ENCODE assay signal across 14 mouse cellular contexts in genomic region chr2:71474345-71474744, GRCm38 (mm10). TPM values are rescaled to one million over a fixed set of nuclear protein-coding genes. Genes with fewer than 3 reads are reported as not detected.
DNase-seq lines count a peak whose midpoint lies in the region; ATAC-seq lines count a peak whose summit lies in the region.
"Had no signal": no experiment of that assay in that cellular context is flagged by ENCODE, and none has a peak within 500 bp of the region (broad histone marks: within the 10 kb centered on the region; RNA-seq: fewer than 3 reads in every experiment).

No protein-coding gene starts in this region.

- intact Hi-C loops in heart, postnatal 10 days (cut with DNase I), result no loop called here

- H3K27me3 ChIP-seq in heart, embryonic 12.5 days (replicated peaks), result no peaks in the 10 kb centered on the region
- no peaks in the 10 kb centered on the region for H3K27me3 ChIP-seq in intestine, embryonic 15.5 days (replicated peaks)

- no peak overlapping the region for H3K9ac ChIP-seq in heart, embryonic 12.5 days
- H3K9ac ChIP-seq in intestine, embryonic 15.5 days, result no peak overlapping the region

- no peak overlapping the region for H3K27ac ChIP-seq in heart, embryonic 12.5 days (ENCODE audit: poor library complexity, severe bottlenecking)
- no peak overlapping the region for H3K27ac ChIP-seq in intestine, embryonic 15.5 days

- ATAC-seq in heart, embryonic 12.5 days (ENCODE audit: insufficient number of reproducible peaks, low FRiP score), result no peak
- no peak for ATAC-seq in intestine, embryonic 15.5 days
- ATAC-seq: inflammation-experienced regulatory T-cells, adult 6 months had no signal

- peak; percentile 13 to 23 for DNase-seq in heart, postnatal 10 days
- peak; percentile 17 for DNase-seq in lung, postnatal 10 days
- no peak for DNase-seq in lung, postnatal 14 days
- peak; percentile 61 for DNase-seq in embryo, embryonic 10.5 days (ENCODE audit: low spot score)
- DNase-seq in mesoderm, embryonic 11.5 days (ENCODE audit: low read depth, low spot score), result peak; percentile 54
- DNase-seq in urinary bladder, adult 18-20 months (ENCODE audit: low spot score in 2 of 2), result no peak
- DNase-seq: cerebellum, adult 8-10 months; lung, postnatal 36 days; spleen, adult 18-20 months had no signal

- WGBS in heart, embryonic 12.5 days, result 48% methylated on average over 7 of the region's 7 CpGs
- WGBS in intestine, embryonic 15.5 days, result 43% methylated on average over 7 of the region's 7 CpGs

- no peak overlapping the region for H3K4me3 ChIP-seq in heart, embryonic 12.5 days
- H3K4me3 ChIP-seq in intestine, embryonic 15.5 days (replicated peaks), result no peak overlapping the region

- peaks cover 5% of the 10 kb centered on the region; the same call in 1 of the 2 replicates for H3K9me3 ChIP-seq in heart, embryonic 12.5 days (replicated peaks)
- H3K9me3 ChIP-seq in intestine, embryonic 15.5 days, result no peaks in the 10 kb centered on the region

- H3K36me3 ChIP-seq in heart, embryonic 12.5 days, result no peaks in the 10 kb centered on the region
- H3K36me3 ChIP-seq in intestine, embryonic 15.5 days, result no peaks in the 10 kb centered on the region

- H3K4me1 ChIP-seq in heart, embryonic 12.5 days (replicated peaks), result peaks cover 5% of the 10 kb centered on the region; the same call in 1 of the 2 replicates
- H3K4me1 ChIP-seq in intestine, embryonic 15.5 days (replicated peaks), result 0 out of 2 replicates have a peak, but pooled peaks cover 3% of the 10 kb centered on the region

- no peak overlapping the region for H3K4me2 ChIP-seq in heart, embryonic 12.5 days
- H3K4me2 ChIP-seq in intestine, embryonic 15.5 days (replicated peaks), result no peak overlapping the region
- H3K4me2 ChIP-seq: liver, embryonic 11.5 days had no signal

RNA-seq across cellular contexts. Expression of gene Metap1d, which starts 21.3 kb away (rescaled TPM):
- 10 to 100 TPM; 37.3 to 38.4 TPM for total RNA-seq in heart, postnatal 10 days (2021)
- polyA plus RNA-seq in heart, embryonic 12.5 days (2016; fragmentation: Nextera tagmentation; extraction: Ambion mirVana), result 35.6 and 35.8 TPM in 2 replicates
- 31.9 and 32.9 TPM in 2 replicates for polyA plus RNA-seq in intestine, embryonic 15.5 days (2015; fragmentation: Nextera tagmentation; extraction: Ambion mirVana)

RNA-seq across cellular contexts. Expression of gene Dlx1, which starts 53.6 kb away (rescaled TPM):
- under 1 TPM in 1 of 2 experiments, not detected in 1; 0.48 TPM for total RNA-seq in heart, postnatal 10 days (2021)
- 0.08 and 0.47 TPM in 2 replicates for polyA plus RNA-seq in heart, embryonic 12.5 days (2016; fragmentation: Nextera tagmentation; extraction: Ambion mirVana)
- 7.1 and 7.8 TPM in 2 replicates for polyA plus RNA-seq in intestine, embryonic 15.5 days (2015; fragmentation: Nextera tagmentation; extraction: Ambion mirVana)
- polyA plus RNA-seq: heart, postnatal 0 days; inflammation-experienced regulatory T-cells, adult 6 months had no signal

Comparison
In these comparisons a context has a peak if more than half of its experiments do, and no peak if none do; other contexts are left out.
1. DNase-seq: peak in heart, postnatal 10 days (2 of 2), lung, postnatal 10 days (single experiment), embryo, embryonic 10.5 days (single experiment) and mesoderm, embryonic 11.5 days (single experiment); none in lung, postnatal 14 days (single experiment) and urinary bladder, adult 18-20 months (0 of 2).